Mouse (Mus musculus) MEL (cell line): ENCODE measurements around the gene Mpp6. TPM values are rescaled to one million over a fixed set of nuclear protein-coding genes. Genes with fewer than 3 reads are reported as not detected.

Experiments used
- DNase-seq: peaks from one replicate; pipeline ENCODE4 v3.0.0; 2011; ENCODE audit warnings: low read depth, low spot score
- H3K27ac ChIP-seq: 2 replicates; pipeline ENCODE4 v1.5.1; 2012; ENCODE audit warnings: low read depth, mild to moderate bottlenecking, control low read depth, low read length, moderate library complexity; ENCODE audit not compliant: control insufficient read depth
- H3K27me3 ChIP-seq, 2 experiments: fragments of 150-350 bp in 1 of 2; sonication (generic) in 1 of 2; 2 replicates each; pipeline ENCODE4 v1.6.1; 2012; ENCODE audit warnings: low read length in 2 of 2, mild to moderate bottlenecking in 2 of 2, improper control_type of control experiment in 1 of 2, moderate library complexity in 1 of 2; ENCODE audit not compliant: insufficient read depth in 2 of 2, control insufficient read depth in 1 of 2
- H3K36me3 ChIP-seq, 2 experiments: 2 replicates each; pipeline ENCODE4 v1.6.1; 2012 to 2014; ENCODE audit warnings: low read length in 2 of 2, improper control_type of control experiment in 1 of 2, inconsistent platforms in 1 of 2, mild to moderate bottlenecking in 1 of 2; ENCODE audit not compliant: insufficient read depth in 2 of 2, control insufficient read depth in 1 of 2
- H3K4me1 ChIP-seq, 2 experiments: fragments of 150-350 bp in 1 of 2; sonication (generic) in 1 of 2; 2 replicates each; pipeline ENCODE4 v1.6.1; 2012; ENCODE audit warnings: low read length in 2 of 2, improper control_type of control experiment in 1 of 2, mild to moderate bottlenecking in 1 of 2; ENCODE audit not compliant: insufficient read depth in 2 of 2, control insufficient read depth in 1 of 2
- H3K4me3 ChIP-seq, 2 experiments: fragments of 150-350 bp in 1 of 2; sonication (generic) in 1 of 2; 2 replicates each; pipeline ENCODE4 v1.5.1; 2012; ENCODE audit warnings: low read depth in 2 of 2, low read length in 2 of 2, mild to moderate bottlenecking in 2 of 2, moderate library complexity in 2 of 2, control low read depth in 1 of 2, improper control_type of control experiment in 1 of 2; ENCODE audit not compliant: control insufficient read depth in 1 of 2, insufficient read depth in 1 of 2
- H3K79me2 ChIP-seq: 2 replicates; pipeline ENCODE4 v1.6.1; 2012; ENCODE audit warnings: mild to moderate bottlenecking, low read length, moderate library complexity; ENCODE audit not compliant: control insufficient read depth, poor library complexity, insufficient read depth
- H3K9ac ChIP-seq: 2 replicates; pipeline ENCODE4 v1.6.1; 2012; ENCODE audit warnings: low read depth, mild to moderate bottlenecking, control low read depth, low read length, moderate library complexity; ENCODE audit not compliant: control insufficient read depth, poor library complexity, severe bottlenecking
- H3K9me3 ChIP-seq: fragments of 150-350 bp; sonication (generic); replicated peaks from 2 replicates; pipeline ENCODE4 v1.6.1; 2012; ENCODE audit warnings: mild to moderate bottlenecking, low read length, improper control_type of control experiment, moderate library complexity; ENCODE audit not compliant: insufficient read depth
- CTCF ChIP-seq, 3 experiments: IDR thresholded peaks in 2 of 3; conservative IDR thresholded peaks in 1 of 3; 2 replicates each; pipeline ENCODE4 v1.5.1; 2011 to 2012; ENCODE audit warnings: low read length in 3 of 3, low read depth in 2 of 3, mild to moderate bottlenecking in 2 of 3, improper control_type of control experiment in 1 of 3, inconsistent platforms in 1 of 3, mixed read lengths in 1 of 3, moderate library complexity in 1 of 3; ENCODE audit not compliant: control insufficient read depth in 1 of 3, insufficient read depth in 1 of 3, poor library complexity in 1 of 3, severe bottlenecking in 1 of 3
- EP300 ChIP-seq, 2 experiments: IDR thresholded peaks; 2 replicates each; pipeline ENCODE4 v1.6.1; 2011; ENCODE audit warnings: improper control_type of control experiment in 2 of 2, low read length in 2 of 2, low read depth in 1 of 2, mild to moderate bottlenecking in 1 of 2
- GATA1 ChIP-seq: IDR thresholded peaks from 2 replicates; pipeline ENCODE4 v1.6.1; 2011; ENCODE audit warnings: low read depth, low read length, improper control_type of control experiment
- MAZ ChIP-seq: IDR thresholded peaks from 2 replicates; pipeline ENCODE4 v1.6.1; 2012; ENCODE audit warnings: low read depth, mild to moderate bottlenecking, inconsistent platforms, low read length, improper control_type of control experiment
- RCOR1 ChIP-seq: IDR thresholded peaks from 2 replicates; pipeline ENCODE4 v1.6.1; 2012; ENCODE audit warnings: low read depth, mild to moderate bottlenecking, inconsistent platforms, low read length, improper control_type of control experiment
- polyA plus RNA-seq, 2 experiments: library from polyadenylated mRNA; stranded (reverse) in 1 of 2; unstranded in 1 of 2; fragments of >175 nt in 1 of 2; fragments of >200 nt in 1 of 2; gene quantifications; 2 replicates each; pipeline versions ENCODE4 v1.2.1 to v1.2.4; 2012; ENCODE audit warnings: low replicate concordance in 2 of 2, low read depth in 1 of 2; ENCODE audit not compliant: insufficient read length in 2 of 2, insufficient read depth in 1 of 2, missing spikeins in 1 of 2
- total RNA-seq: library from RNA; depleted of rRNA; stranded (reverse); fragments of 300-350 nt; gene quantifications from 2 replicates; pipeline ENCODE4 v1.2.3, GENCODE M21; 2012; rRNA removed

The Mpp6 gene
- total and polyA plus RNA-seq, 3 experiments, result 68.1 to 74.8 TPM; not detected in 1

- H3K27me3 ChIP-seq, result no peaks in the 10 kb centered on the region; a peak in 1 of 4 replicates
- no peaks in the 10 kb centered on the region for H3K9me3 ChIP-seq
- no peaks in the 10 kb centered on the region for H3K79me2 ChIP-seq
- H3K4me3 ChIP-seq, result no peak overlapping the region
- peaks cover 0 to 14% of the 10 kb centered on the region in 2 experiments; a peak in 2 of 4 replicates for H3K36me3 ChIP-seq
- no peak for DNase-seq
- H3K9ac ChIP-seq, result no peak overlapping the region
- TF ChIP-seq RCOR1 (peak; percentile 13; the same call in 1 of the 2 replicates), CTCF (IDR thresholded peaks at IDR 0.05 in 2 of 3, conservative IDR thresholded peaks at IDR 0.05 in 1 of 3; ENCODE audit: control insufficient read depth in 1 of 3, insufficient read depth in 1 of 3, low read depth in 2 of 3, low read length in 3 of 3, poor library complexity in 1 of 3, severe bottlenecking in 1 of 3) (no peak), EP300 (IDR thresholded peaks at IDR 0.05; ENCODE audit: low read depth in 1 of 2, low read length in 2 of 2) (peak; percentile 11 to 31; a peak in 2 of 4 replicates), GATA1 (peak; percentile 34; the same call in 1 of the 2 replicates), MAZ (no peak)
- TF ChIP-seq, all 39 proteins: peak for 3
- no peak overlapping the region for H3K27ac ChIP-seq
- peaks cover 2 to 18% of the 10 kb centered on the region in 2 experiments; a peak in 3 of 4 replicates for H3K4me1 ChIP-seq
These were observed 137.8 kb downstream of the Mpp6 start for GRCm38 (mm10) chr6:50247791-50248190.

Other genes starting within 250 kb of the Mpp6 start
- gene Gsdme, start 153.6 kb downstream of the Mpp6 start, total RNA-seq, result 0.20 and 0.27 TPM in 2 replicates
- gene Gsdme, start 153.6 kb downstream of the Mpp6 start, polyA plus RNA-seq, result 1 to 10 TPM in 1 of 2 experiments, not detected in 1; 1.5 TPM